Mouse (Mus musculus): ENCODE measurements around the gene Snrpa1.

DNA sequence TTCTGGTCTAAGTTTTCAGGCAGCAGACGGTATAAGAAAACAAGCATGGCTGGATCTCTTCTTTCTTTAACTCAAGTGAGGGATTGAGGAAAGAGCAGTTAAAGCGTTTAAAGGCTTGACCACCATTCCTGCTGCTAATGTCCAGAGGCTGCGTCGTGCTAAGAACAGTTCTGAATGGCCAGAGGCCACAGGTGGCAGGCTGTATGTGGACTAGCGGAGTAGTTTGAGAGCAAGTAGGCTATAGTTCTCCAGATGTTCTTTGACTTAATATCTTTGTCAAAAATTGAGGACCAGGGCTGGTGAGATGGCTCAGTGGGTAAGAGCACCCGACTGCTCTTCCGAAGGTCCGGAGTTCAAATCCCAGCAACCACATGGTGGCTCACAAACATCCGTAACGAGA, 52.4 kb downstream of the Snrpa1 start:
- no peak for TF ChIP-seq CTCF (IDR thresholded peaks at IDR 0.05; ENCODE audit: extremely low read depth, insufficient read depth, insufficient read length, insufficient replicate concordance)
- no peak for TF ChIP-seq POLR2A (IDR thresholded peaks at IDR 0.05; ENCODE audit: low read depth, low read length)
